Mouse (Mus musculus) urinary bladder, postnatal 14 days (tissue): ENCODE data around the gene Cep152.

Source experiments
- DNase-seq: peaks from one replicate; pipeline ENCODE4 v3.0.0; 2021; ENCODE audit warnings: low spot score

The Cep152 gene

GRCm38 (mm10) chr2:125624837-125625351 lies at the start of gene Cep152:
Gene Cep152, minus strand, starts transcription at chr2:125625113.
- peak; percentile 98 for DNase-seq

- peak; percentile 83 for DNase-seq
These were observed 48.2 kb upstream of the Cep152 start, which contains the start of gene Eid1 for GRCm38 (mm10) chr2:125672957-125673631. Gene Eid1, plus strand, starts transcription at chr2:125673095.

GRCm38 (mm10) chr2:125672568-125672956 lies 47.6 kb upstream of the Cep152 start:
- peak; percentile 25 for DNase-seq

- DNase-seq: no peak
These were observed 45.9 kb upstream of the Cep152 start for GRCm38 (mm10) chr2:125670846-125671245.

GRCm38 (mm10) chr2:125667721-125668120 lies 42.8 kb upstream of the Cep152 start:
- no peak for DNase-seq

GRCm38 (mm10) chr2:125667184-125667583 lies 42.3 kb upstream of the Cep152 start:
- DNase-seq: no peak

- no peak for DNase-seq
These were observed 41.8 kb upstream of the Cep152 start for GRCm38 (mm10) chr2:125666668-125667067.

GRCm38 (mm10) chr2:125665909-125666308 lies 41.0 kb upstream of the Cep152 start:
- no peak for DNase-seq

GRCm38 (mm10) chr2:125665213-125665612 lies 40.3 kb upstream of the Cep152 start:
- no peak for DNase-seq

- no peak for DNase-seq
These were observed 37.6 kb upstream of the Cep152 start for GRCm38 (mm10) chr2:125662517-125662916.

- no peak for DNase-seq
These were observed 36.2 kb upstream of the Cep152 start for GRCm38 (mm10) chr2:125661156-125661555.

GRCm38 (mm10) chr2:125660537-125661130 lies 35.7 kb upstream of the Cep152 start:
- DNase-seq: no peak

- DNase-seq: peak; percentile 65
These were observed 35.1 kb upstream of the Cep152 start for GRCm38 (mm10) chr2:125659823-125660536.

- DNase-seq: no peak
These were observed 30.5 kb upstream of the Cep152 start for GRCm38 (mm10) chr2:125655391-125655790.

- no peak for DNase-seq
These were observed 28.4 kb upstream of the Cep152 start for GRCm38 (mm10) chr2:125653286-125653685.

- DNase-seq: no peak
These were observed 26.6 kb upstream of the Cep152 start for GRCm38 (mm10) chr2:125651563-125651962.

- no peak for DNase-seq
These were observed 25.9 kb upstream of the Cep152 start for GRCm38 (mm10) chr2:125650742-125651352.

- DNase-seq: no peak
These were observed 25.1 kb upstream of the Cep152 start for GRCm38 (mm10) chr2:125650038-125650437.

GRCm38 (mm10) chr2:125644912-125645311 lies 20.0 kb upstream of the Cep152 start:
- DNase-seq: no peak

GRCm38 (mm10) chr2:125637331-125637730 lies 12.4 kb upstream of the Cep152 start:
- DNase-seq: no peak

GRCm38 (mm10) chr2:125630010-125630409 lies 5.1 kb upstream of the Cep152 start:
- no peak for DNase-seq

- no peak for DNase-seq
These were observed 3.6 kb upstream of the Cep152 start for GRCm38 (mm10) chr2:125628487-125628886.
